Mouse (Mus musculus) C2C12 (cell line): ENCODE measurements at regions not wholly inside any gene's neighbourhood (a gene's known extent, or its start where the extent isn't known, plus 50 kb on each side); places are given as distances from the start of the nearest gene placed in this dataset.

Experiments used
- H3K27me3 ChIP-seq: one replicate; pipeline ENCODE4 v1.6.1; 2011; ENCODE audit not compliant: control insufficient read depth, insufficient read depth, insufficient read length
- H3K36me3 ChIP-seq: one replicate; pipeline ENCODE4 v1.6.1; 2011; ENCODE audit not compliant: control insufficient read depth, insufficient read depth
- H3K4me3 ChIP-seq: one replicate; pipeline ENCODE4 v1.5.1; 2011; ENCODE audit warnings: mild to moderate bottlenecking, control low read depth; ENCODE audit not compliant: poor library complexity, insufficient read depth, severe bottlenecking
- H3K79me2 ChIP-seq: one replicate; pipeline ENCODE4 v1.6.1; 2011; ENCODE audit not compliant: control insufficient read depth, insufficient read depth
- H3K79me3 ChIP-seq: one replicate; pipeline ENCODE4 v1.6.1; 2011; ENCODE audit warnings: low read depth, control low read depth
- H3ac ChIP-seq: one replicate; pipeline ENCODE3; 2011; ENCODE audit warnings: low read depth; ENCODE audit not compliant: control insufficient read depth, insufficient read length
- CEBPB ChIP-seq: IDR thresholded peaks from one replicate; pipeline ENCODE4 v1.6.1; 2011; ENCODE audit warnings: low read depth, mild to moderate bottlenecking, control low read depth, moderate library complexity
- CTCF ChIP-seq: IDR thresholded peaks from one replicate; pipeline ENCODE4 v1.5.1; 2011; ENCODE audit not compliant: control insufficient read depth, insufficient read depth, insufficient read length
- FOSL1 ChIP-seq: IDR thresholded peaks from one replicate; pipeline ENCODE4 v1.8.0; 2011; ENCODE audit warnings: mild to moderate bottlenecking, low read length; ENCODE audit not compliant: poor library complexity, insufficient read depth, severe bottlenecking
- MAX ChIP-seq: IDR thresholded peaks from one replicate; pipeline ENCODE4 v1.6.1; 2011; ENCODE audit warnings: mild to moderate bottlenecking, control low read depth
- MYOD1 ChIP-seq: IDR thresholded peaks from one replicate; pipeline ENCODE4 v1.6.1; 2011; ENCODE audit warnings: low read depth; ENCODE audit not compliant: control insufficient read depth, insufficient read length
- MYOG ChIP-seq: IDR thresholded peaks from one replicate; pipeline ENCODE4 v1.6.1; 2011; ENCODE audit not compliant: control insufficient read depth, insufficient read length; ENCODE audit errors: extremely low read depth
- USF1 ChIP-seq: IDR thresholded peaks from one replicate; pipeline ENCODE4 v1.6.1; 2011; ENCODE audit warnings: low read depth, mild to moderate bottlenecking, control low read depth, moderate library complexity

DNA sequence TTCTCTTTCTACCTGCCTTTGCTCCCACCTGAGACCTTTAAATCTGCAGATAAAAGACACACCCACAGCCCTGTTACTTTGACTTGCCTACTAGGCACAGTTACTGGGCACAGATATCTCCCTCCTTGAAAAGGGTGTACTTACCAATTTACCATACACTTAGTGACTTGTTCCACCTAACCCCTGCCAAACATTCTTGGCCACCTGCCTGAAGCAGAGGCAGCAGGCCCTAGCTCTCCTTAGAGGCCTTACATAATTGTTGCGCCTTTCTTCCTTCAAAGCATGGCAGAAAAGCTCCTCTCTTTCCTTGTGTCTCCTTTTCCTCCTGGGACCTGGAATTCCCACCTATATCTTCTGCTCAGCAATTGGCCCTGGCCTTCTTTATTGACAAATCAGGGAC lies 80.4 kb upstream of the Tent5a start:
- Histone ChIP-seq H3K36me3 (no peaks in the 10 kb centered on the region), H3ac (no peak overlapping the region), H3K27me3 (no peaks in the 10 kb centered on the region), H3K4me3 (no peak overlapping the region), H3K79me3 (no peaks in the 10 kb centered on the region), H3K79me2 (no peaks in the 10 kb centered on the region)
- TF ChIP-seq MYOG (no peak), USF1 (no peak), MAX (no peak), CEBPB (no peak), FOSL1 (no peak), CTCF (no peak), MYOD1 (no peak)

DNA sequence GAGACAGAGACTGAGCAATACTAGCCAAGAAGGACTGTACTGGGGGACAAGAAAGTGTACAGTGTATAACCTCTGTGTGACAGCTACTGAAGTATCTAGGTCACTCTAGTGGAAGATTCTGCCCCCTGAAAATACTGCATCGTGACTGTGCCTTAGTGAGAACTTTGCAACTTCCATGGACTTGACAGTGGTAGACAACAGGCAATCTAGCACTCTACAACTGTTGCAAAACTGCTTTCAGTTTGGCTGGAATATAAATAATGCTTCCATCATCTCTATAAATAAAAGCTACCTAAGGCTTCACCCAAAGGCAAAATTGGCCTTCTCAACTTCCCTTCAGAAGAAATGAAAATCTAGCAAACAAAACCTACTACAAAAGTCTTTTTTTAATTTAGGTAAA lies 74.6 kb upstream of the Tent5a start:
- Histone ChIP-seq H3K36me3 (no peaks in the 10 kb centered on the region), H3ac (no peak overlapping the region), H3K4me3 (no peak overlapping the region), H3K79me3 (no peaks in the 10 kb centered on the region), H3K79me2 (no peaks in the 10 kb centered on the region), H3K27me3 (no peaks in the 10 kb centered on the region)
- no peak for TF ChIP-seq CTCF
- TF ChIP-seq USF1: no peak
- no peak for TF ChIP-seq MYOG
- no peak for TF ChIP-seq MAX
- no peak for TF ChIP-seq CEBPB
- no peak for TF ChIP-seq FOSL1
- no peak for TF ChIP-seq MYOD1

DNA sequence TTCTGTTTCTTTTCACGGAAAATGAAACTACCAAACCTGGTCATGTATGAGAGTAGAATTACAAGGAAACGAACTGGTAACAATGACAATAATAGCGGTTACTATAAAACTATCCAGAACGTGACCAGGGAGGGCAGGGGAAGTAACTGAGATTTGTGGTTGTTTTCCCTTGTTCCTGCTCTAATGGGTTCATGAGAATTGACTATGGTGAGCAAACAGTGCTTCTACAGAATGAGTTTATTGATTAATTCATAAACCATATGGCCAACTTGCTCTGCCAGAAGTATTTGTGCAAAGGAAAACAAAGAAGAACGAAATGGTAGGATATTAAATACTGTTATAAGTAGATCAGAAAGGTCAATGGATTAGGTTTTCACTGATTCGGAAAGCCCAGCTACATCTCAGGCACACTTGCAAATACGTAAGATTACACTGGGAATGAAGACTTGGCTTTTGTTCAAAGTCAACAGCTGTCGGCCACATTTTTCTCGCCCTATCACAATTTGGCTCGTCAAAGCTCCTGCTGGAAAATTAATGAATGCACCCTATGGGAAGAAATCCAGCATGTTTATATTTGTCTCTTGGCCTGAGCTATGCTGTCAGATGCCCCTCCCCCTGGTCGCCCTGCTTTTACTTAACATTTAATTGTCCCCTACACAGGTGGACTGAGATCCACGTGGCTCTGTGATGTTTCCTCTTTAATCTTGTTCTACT lies 73.6 kb upstream of the Tent5a start:
- Histone ChIP-seq H3K79me2 (no peaks in the 10 kb centered on the region), H3K36me3 (no peaks in the 10 kb centered on the region), H3K79me3 (no peaks in the 10 kb centered on the region), H3K27me3 (no peaks in the 10 kb centered on the region), H3K4me3 (no peak overlapping the region), H3ac (no peak overlapping the region)
- TF ChIP-seq MYOD1 (no peak), FOSL1 (no peak), CEBPB (no peak), USF1 (no peak), CTCF (no peak), MYOG (no peak), MAX (no peak)

DNA sequence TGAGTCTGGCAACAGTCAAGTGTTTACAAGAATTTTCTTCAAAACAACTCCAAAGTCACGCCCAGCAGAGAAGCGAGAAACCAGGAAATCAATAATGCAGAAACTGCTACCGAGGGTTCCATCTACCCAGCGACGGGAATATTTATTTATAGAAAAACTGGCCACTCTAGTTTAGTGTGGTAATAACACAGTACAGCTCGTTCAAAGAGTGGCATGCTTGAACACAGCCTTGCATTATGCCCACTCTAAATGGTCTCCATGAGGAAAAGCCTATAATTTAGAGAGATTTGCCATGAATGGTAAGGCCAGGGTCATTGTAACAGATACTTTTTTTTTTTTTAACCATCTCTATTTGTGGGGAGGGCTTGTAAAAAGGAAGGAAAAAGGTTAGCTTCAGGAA lies 67.8 kb upstream of the Tent5a start:
- H3K79me3 ChIP-seq: no peaks in the 10 kb centered on the region
- H3K4me3 ChIP-seq: no peak overlapping the region
- no peaks in the 10 kb centered on the region for H3K36me3 ChIP-seq
- TF ChIP-seq MAX (no peak), CTCF (no peak), CEBPB (no peak), MYOD1 (no peak), USF1 (no peak), MYOG (no peak), FOSL1 (no peak)
- H3K27me3 ChIP-seq: no peaks in the 10 kb centered on the region
- H3ac ChIP-seq: no peak overlapping the region
- H3K79me2 ChIP-seq: no peaks in the 10 kb centered on the region

DNA sequence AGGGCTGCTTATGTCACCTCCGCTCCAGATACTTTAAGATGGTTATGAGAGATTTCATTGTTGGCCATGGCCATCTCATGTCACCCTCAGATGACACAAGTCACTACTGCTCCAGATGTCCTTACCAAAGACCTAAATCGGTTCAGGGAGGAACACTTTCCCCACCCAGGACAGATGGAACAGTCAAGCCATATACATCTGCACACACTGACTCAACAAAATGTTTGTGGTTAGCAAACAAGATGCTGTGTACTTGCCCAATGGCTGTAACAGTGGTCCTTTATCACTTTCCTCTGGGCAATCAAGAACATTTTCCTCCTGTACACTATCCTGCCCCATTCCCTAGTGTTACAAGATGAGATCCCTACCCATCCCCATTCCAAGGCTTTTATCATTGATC lies 64.1 kb upstream of the Tent5a start:
- H3K4me3 ChIP-seq: no peak overlapping the region
- TF ChIP-seq FOSL1 (no peak), CEBPB (no peak), MYOG (no peak), USF1 (no peak), MYOD1 (no peak), CTCF (no peak), MAX (no peak)
- H3K36me3 ChIP-seq: no peaks in the 10 kb centered on the region
- H3ac ChIP-seq: no peak overlapping the region
- no peaks in the 10 kb centered on the region for H3K79me2 ChIP-seq
- no peaks in the 10 kb centered on the region for H3K27me3 ChIP-seq
- H3K79me3 ChIP-seq: no peaks in the 10 kb centered on the region
